Mouse (Mus musculus): ENCODE measurements around the gene Grb7.

The Grb7 gene

GRCm38 (mm10) chr11:98445238-98445637, 956 bp upstream of the Grb7 start:
- DNase-seq (ENCODE audit: low read depth, low spot score): no peak

GRCm38 (mm10) chr11:98445679-98446078, 515 bp upstream of the Grb7 start:
- DNase-seq (ENCODE audit: low read depth, low spot score): no peak

- DNase-seq (ENCODE audit: low read depth, low spot score): no peak
Measured at GRCm38 (mm10) chr11:98446562-98447474, 624 bp downstream of the Grb7 start.

- DNase-seq (ENCODE audit: low read depth, low spot score): no peak
Measured at GRCm38 (mm10) chr11:98447475-98447834, 1.3 kb downstream of the Grb7 start.

- no peak for DNase-seq (ENCODE audit: low read depth, low spot score)
Measured at GRCm38 (mm10) chr11:98448191-98448790, 2.1 kb downstream of the Grb7 start.

GRCm38 (mm10) chr11:98449419-98449818, 3.2 kb downstream of the Grb7 start:
- DNase-seq (ENCODE audit: low read depth, low spot score): no peak

GRCm38 (mm10) chr11:98449921-98450771, 4.0 kb downstream of the Grb7 start:
- no peak for DNase-seq (ENCODE audit: low read depth, low spot score)

- no peak for DNase-seq (ENCODE audit: low read depth, low spot score)
Measured at GRCm38 (mm10) chr11:98455484-98455883, 9.3 kb downstream of the Grb7 start.

- no peak for DNase-seq (ENCODE audit: low read depth, low spot score)
Measured at GRCm38 (mm10) chr11:98456545-98456944, 10.4 kb downstream of the Grb7 start.

GRCm38 (mm10) chr11:98456945-98457344, 10.8 kb downstream of the Grb7 start:
- no peak for DNase-seq (ENCODE audit: low read depth, low spot score)

GRCm38 (mm10) chr11:98457367-98458120, 11.3 kb downstream of the Grb7 start:
- no peak for DNase-seq (ENCODE audit: low read depth, low spot score)

- no peak for DNase-seq (ENCODE audit: low read depth, low spot score)
Measured at GRCm38 (mm10) chr11:98458121-98458990, 12.2 kb downstream of the Grb7 start.

GRCm38 (mm10) chr11:98459071-98459741, 13.0 kb downstream of the Grb7 start:
- no peak for DNase-seq (ENCODE audit: low read depth, low spot score)

GRCm38 (mm10) chr11:98459860-98460259, 13.7 kb downstream of the Grb7 start:
- DNase-seq (ENCODE audit: low read depth, low spot score): no peak

GRCm38 (mm10) chr11:98461109-98461720, 15.0 kb downstream of the Grb7 start:
- DNase-seq (ENCODE audit: low read depth, low spot score): no peak

- no peak for DNase-seq (ENCODE audit: low read depth, low spot score)
Measured at GRCm38 (mm10) chr11:98462255-98462654, 16.1 kb downstream of the Grb7 start.

- DNase-seq (ENCODE audit: low read depth, low spot score): no peak
Measured at GRCm38 (mm10) chr11:98463911-98464310, 17.7 kb downstream of the Grb7 start.

- DNase-seq (ENCODE audit: low read depth, low spot score): no peak
Measured at GRCm38 (mm10) chr11:98464516-98464915, 18.3 kb downstream of the Grb7 start.

All from c-Kit-negative CD71-positive TER-119-positive erythroid progenitor cells, embryonic 14.5 days (primary cell).